Mouse (Mus musculus) right cerebral cortex, adult 2 months (tissue): ENCODE results near the gene Camta1.
A peak's percentile ranks its signal among the peaks of the same experiment; 100 is the strongest.

Source experiments
- DNase-seq, 2 experiments: peaks; one replicate each; pipeline ENCODE4 v3.0.0; 2021 to 2022; ENCODE audit warnings: low spot score in 2 of 2

Gene Camta1

DNA sequence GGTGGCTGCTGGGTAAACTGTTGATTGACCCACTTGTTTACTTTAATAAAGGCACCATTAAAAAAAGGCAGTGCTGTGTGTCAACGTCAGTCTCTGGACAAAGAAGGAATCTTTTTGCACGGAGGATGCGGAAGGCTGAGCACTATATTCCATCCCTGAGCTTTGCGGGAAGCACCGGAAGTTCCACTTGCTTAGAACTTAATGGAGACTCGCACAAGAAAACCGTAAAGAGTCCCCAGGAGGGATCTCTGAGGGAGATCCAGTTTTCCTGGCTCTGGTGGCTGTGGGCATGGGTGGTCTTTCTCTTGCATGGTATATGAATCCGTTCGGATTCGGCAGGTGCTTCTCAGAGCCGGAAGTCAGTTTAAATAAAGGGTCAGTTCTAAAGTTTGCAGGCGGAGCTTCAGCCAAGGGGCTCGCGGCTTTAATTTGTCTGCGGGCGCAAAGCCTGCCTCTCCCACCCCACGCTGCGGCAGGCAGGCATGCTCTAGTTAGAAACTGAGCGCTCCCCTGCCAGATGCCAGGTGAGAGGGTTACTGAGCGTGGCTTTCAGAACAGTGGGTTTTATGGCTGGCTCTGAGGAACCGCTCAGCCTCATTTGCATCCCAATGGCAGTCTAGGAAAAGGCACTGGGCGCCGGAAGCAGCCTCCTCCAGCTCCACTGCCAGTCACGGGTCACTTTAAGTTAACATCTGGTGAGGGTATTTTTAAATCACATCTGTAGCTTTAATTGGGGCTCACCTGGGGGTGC lies 474.8 kb downstream of the Camta1 start:
- peak; percentile 4 to 20 for DNase-seq

DNA sequence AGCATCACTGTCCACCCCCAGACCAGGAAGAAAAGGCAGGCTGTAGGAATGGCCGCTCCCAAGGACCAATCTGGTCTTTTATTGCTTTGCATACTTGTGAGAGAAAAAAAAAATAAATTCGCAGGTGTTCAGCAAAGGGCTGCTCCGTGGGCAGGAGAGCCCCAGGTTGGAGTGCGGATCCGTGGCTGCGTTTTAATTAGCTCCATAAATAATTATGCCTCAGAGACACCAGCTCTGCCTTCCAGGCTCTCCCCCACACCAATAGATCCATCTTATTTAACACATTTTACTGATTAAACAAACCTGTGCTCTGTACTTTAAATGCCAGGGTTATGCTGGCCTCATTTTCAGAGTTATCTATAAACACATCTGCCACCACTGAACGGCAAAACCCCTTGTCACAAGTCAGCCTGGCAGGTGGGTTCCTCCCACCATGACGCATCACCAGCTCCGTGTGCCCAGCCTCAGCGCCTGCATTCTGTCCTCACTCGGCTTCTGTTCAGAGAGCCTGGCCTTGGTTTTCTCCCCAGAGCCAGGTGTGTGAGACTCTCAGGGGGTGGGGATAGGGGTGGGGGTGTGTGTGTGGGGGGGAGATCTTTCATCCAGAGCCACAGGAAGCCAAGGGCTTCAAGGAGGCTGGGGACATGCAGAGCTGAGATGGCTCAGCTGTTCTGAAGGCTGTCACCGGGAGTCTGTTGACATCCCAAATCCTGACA lies 475.5 kb downstream of the Camta1 start:
- DNase-seq = peak; percentile 12 to 33

DNA sequence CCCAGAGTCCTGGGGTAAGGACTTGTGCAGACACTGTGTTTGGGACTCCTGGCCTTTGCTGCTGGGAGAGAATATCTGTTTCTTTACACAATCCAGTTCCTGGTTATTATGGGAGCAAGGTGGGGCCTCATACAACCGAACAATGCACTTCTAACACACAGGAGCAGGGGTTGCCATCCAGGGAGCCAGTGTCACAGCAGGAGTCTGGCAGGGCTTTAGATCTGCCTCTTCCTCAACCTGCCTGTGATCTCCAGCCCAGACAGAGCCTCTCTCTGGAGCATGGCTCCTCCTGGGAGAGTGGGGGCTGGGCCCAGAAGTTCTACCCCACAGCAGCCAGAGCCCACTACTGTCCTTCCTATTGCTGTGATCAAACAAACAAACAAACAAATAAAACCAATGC lies 483.9 kb downstream of the Camta1 start:
- DNase-seq = no peak

DNA sequence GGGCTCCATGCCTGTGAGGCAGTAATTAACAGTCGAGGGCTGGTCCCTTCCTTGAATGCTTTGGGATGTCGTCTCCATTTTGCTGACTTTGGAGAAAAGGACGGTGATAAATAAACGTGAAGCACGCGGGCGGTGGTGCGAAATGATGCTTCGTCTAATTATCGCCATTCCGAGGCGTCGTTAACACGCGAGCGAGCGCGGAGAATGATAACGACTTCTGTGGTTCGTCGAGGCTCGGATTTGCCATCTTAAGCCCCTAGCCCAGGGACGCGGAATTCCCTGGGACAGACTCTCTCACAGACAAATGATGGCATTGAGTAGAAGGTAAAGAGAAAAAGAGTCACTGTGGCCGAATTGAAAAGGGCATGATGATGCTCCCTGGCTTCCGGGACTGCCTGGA lies 485.4 kb downstream of the Camta1 start:
- no peak for DNase-seq

DNA sequence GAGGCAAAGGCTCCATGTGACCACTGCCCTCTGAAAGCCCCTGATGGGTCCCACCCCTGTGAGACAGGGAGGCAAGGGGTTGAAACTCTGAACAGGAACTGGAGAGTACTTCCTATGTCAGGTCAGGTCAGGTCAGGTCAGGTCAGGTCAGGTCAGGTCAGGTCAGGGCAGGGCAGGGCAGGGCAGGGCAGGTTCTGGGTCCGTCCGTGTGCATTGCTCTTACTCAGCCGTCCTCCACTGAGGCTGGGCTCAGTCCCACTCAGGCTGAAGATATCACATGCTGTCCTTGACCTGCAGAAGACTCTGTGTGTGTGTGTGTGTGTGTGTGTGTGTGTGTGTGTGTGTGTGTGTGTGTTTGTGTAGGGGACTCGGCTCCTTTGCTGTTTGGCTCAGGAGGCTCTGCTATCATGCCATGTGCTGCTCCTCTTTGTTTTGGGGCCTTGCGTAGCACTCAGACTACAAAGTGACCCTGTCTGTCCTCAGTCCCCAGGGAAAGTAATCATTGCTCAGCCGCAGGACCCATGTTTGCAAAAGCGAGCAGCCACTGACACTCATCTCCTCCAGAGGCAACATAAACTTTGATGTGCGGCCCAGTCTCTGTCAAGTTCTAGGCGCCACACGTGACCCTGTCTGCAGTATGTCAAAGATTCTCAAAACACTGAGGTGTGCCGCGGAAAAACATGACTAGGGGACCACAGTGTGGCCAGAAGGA lies 488.7 kb downstream of the Camta1 start:
- no peak for DNase-seq

DNA sequence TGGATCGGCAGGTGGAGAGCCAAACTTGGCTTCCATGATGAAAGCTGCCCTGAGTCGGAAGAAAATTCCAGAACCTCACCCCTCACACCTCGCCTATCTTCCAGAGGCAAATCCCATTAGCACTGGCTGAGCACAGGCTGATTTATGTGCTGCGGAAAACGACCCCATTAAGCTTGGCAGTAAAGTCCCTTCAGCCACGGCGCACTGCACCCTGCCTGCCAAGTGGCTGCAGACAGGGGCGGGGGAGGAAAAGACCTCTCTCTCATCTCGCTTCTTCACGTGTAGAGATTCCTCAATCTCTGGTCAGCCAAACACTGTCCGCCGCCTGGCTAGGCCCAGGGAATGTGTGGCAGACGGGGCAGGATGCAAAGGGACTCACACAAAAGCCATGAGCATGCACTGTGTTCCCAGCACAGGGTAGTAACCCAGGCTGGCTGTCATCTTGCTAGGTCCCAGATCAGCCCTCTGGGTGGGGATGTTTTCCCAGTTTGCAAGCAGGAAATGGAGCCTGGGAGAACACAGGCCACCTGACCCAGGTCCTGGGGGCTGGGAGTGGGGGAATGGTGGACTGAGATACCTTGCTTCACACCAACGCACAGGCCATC lies 494.6 kb downstream of the Camta1 start:
- DNase-seq = no peak

DNA sequence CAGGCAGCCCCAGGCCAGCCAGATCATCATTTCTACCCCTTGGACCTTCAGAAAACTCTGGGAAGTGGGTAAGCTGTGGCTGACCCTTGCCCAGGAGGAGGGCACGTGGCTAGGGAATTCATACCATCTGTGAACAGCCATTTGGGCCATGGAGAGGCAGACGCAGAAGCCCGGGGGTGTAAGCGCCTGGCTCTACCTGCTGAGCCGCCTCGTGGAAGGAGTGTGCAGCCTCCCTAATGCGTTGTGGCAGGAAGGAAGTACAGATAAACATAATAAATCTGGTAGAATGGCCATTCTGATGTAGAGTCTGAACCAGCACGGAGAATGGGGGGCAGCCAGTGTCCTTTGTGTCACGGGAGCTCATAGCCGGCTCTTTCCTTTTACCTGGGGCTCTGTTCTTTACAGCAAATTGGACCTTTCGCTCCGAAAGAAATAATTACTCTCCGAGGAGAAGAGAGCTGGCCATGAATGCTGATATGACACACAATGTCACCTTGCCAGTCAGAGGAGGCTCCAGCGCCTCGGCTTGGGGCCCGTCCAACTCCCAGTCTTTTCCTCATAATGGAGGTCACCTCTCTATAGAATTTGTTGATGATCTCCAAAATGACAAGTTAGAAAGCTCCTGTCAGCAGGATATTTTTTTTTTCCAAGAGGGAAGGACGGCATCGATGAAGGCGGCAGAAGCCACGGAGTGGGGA lies 500.6 kb downstream of the Camta1 start:
- DNase-seq = no peak

DNA sequence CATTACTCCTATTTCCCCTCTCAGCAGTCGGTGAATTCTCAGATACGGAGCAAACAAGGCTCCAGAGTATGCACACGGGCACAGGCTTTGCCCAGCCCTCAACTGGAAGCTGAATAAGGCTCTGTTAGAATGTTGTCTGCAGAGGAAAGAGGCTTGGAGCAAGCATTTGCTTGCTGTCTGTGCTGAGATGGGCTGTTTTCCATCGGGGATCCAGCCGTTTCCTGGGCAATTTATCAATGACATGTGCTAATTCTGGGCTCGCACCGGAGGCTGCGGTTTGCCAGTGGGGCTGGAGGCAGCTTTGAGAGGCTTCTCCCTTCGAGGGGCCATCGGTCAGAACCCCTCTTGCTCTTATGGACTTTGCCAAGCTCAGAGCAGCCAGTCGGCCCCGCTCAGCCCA lies 506.2 kb downstream of the Camta1 start:
- peak in 1 of 2 experiments; percentile 12 for DNase-seq

DNA sequence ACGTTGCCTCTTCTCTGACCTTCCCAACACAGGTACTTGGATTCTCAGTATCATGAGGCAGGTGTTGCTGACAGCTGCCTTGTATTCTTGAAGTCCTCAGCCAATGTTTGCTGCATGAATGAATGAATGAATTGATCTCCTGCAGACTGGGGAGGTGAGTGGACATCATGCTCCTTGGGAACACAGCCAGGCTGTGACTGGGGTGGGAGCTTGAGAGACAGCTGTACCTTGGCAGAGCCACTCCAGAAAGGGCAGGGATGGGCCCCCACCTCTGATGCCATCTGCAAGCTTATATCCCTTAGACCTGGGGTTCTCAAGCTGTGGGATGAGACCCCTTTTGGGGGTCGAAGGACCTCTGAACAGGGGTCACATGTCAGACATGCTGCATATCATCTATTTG lies 508.9 kb downstream of the Camta1 start:
- DNase-seq = no peak

DNA sequence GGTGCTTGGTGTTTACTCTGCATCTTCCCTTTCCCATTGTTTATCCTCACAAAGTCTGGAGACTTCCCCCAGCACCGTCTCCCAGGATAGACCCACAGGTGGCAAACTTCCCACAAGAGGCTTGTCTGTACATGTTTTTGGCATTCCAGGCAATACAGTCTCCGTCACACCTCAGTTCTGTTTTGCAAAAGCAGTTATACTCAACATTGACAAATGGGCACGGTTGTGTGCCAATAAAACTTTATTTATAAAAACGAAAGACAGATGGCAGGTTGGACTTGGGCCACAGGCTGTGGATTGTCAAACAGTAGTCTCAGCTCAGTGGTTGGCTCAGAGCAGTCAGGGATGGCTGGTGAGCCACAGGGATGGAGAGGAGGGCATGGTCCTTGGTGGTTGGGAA lies 509.4 kb downstream of the Camta1 start:
- DNase-seq = no peak

DNA sequence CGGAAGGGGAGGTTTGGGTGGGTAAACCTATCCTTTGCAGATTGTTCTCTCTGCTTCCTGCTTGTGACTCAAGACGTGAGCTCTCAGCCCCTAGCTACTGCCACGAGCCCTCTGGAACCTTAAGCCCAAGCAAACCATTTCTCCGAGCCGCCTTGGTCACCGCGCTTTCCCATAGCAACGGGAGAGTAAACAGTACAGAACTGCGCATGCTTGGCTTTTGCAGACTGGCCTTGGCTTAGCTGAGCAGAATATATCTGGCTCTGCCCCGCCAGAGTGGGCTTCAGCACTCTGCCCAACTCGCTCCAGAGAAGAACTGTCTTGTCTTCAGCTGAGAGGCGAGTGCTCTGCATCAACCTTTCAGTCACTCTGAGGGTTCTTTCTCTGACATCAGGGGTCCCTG lies 509.9 kb downstream of the Camta1 start:
- peak; percentile 10 to 33 for DNase-seq

DNA sequence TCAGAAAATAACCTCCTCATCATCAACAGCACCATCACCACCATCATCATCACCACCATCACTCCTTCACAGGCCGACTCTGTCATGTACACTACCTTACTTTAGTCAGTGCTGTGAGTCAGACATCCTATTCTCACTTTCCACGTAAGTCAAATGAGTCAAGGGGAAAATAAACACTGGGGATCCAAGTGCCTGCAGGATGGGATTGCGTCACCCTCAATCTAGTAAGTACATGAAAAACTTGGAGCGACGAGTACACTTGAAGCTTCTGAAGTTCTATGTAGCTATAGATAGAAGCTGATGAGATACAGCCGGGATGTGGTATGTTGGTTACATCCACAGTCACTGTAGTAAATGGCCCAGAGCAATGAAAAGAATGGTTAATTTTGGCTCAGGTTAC lies 514.1 kb downstream of the Camta1 start:
- no peak for DNase-seq

DNA sequence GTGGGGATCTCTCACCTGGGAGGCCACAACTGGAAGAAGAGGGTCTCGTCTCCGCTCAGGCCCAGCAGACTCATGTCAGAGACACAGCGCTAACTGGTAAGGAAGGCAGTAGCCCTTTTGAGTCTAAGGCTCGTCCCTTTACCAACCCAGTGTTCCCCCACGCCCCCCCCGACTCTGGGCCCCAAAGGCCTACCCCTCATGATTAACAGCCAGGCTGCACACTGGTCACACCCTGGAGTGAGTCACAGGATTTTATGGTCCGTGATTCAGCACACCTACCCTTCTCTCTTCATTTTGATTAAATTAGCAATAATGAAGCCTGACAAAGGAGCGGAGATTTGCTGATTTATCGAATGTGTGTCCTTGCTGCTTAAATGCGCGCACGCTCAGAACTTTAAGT lies 515.0 kb downstream of the Camta1 start:
- DNase-seq = no peak

DNA sequence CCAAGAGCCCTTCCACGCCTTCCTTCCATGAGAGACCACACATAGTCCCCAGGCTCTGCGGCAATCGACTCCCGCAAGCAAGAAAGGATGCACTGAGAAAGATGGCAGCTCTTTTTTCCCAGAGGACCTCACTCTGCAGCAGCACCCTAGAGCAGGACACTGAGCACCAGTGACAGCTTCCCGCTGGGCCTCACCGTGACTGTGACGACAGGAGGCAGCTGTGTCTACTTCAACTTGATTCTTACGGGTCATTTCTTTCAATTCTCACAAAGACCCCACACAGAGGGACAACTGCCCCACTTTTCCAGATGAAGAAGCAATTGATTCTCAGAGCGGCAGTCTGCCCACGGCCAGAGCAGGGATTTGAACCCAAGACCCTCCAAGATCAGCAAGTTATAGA lies 516.9 kb downstream of the Camta1 start:
- no peak for DNase-seq

DNA sequence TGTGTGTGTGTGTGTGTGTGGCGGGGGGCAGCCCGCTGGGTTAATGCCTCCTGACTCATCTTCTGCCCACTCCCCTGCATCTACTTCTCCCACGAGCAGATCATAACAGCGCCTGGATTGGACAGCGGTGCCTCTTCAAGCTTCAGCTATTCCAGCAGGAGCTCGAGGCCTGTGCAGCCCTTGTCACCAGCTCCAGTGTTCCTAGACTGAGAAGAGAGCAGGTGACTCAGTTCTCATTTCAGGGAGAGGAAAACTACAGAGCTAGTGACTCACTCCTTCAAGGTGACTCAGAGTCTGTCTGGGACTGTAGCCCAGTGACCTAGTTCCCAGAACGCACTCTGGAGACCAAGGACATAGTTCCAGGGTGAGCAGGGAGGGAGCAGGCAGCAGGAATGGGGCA lies 522.3 kb downstream of the Camta1 start:
- peak; percentile 64 to 69 for DNase-seq

DNA sequence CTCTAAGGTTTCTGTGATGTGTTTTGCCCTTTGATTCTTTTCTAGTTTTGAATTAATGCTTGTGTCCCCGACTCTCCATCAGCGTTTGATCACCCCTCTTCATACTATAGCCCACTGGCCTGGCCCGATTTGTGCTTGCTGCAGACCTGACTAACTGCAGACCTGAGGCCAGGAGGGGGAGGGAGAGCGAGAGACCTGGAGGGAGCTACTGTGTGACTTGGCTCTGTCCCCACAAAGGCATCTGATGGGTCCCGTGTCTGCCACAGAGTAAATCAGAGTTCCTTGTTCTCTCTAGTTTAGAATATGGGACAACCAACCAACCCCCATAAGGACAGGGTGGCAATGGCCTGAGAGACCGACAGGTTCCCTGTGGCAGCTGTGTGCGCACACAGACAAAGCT lies 522.7 kb downstream of the Camta1 start:
- DNase-seq = peak in 1 of 2 experiments; percentile 3

DNA sequence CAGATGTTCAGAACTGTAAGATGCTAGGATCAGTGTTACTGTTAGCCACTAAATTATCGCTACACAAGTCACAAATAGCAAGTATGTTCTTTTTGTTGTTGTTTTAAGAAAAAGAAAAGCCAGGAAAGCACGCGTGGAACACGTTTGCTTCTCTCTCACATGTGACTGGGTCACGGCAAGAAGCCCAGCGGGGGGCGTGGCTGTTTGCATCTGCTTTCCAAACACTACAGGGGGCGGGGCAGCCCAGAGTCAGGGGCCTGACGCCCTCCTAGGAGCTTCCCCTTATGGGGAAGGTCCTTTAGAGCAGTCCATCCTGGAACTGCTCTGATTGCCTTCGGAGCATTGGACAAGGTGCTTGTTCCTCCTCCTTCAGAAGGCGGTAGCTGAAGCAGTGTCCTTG lies 524.1 kb downstream of the Camta1 start:
- DNase-seq = no peak

DNA sequence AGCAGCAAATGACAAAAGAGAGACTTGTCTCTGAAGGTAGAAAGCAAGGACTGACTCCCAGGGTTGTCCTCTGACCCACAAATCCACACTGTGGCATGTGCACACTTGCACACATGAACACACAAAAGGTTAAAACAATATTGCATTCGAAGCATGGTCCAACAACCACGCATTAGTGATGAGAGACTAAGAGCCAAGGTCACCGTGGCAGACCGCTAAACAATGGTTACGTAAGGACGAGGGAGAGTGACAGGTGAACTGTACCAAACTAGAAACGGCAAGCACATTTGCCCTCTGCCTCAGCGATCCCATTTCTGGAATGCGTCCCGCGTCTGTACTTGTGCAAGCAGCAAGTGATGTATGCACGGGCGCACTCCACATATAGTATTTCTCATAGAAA lies 525.3 kb downstream of the Camta1 start:
- DNase-seq = no peak

DNA sequence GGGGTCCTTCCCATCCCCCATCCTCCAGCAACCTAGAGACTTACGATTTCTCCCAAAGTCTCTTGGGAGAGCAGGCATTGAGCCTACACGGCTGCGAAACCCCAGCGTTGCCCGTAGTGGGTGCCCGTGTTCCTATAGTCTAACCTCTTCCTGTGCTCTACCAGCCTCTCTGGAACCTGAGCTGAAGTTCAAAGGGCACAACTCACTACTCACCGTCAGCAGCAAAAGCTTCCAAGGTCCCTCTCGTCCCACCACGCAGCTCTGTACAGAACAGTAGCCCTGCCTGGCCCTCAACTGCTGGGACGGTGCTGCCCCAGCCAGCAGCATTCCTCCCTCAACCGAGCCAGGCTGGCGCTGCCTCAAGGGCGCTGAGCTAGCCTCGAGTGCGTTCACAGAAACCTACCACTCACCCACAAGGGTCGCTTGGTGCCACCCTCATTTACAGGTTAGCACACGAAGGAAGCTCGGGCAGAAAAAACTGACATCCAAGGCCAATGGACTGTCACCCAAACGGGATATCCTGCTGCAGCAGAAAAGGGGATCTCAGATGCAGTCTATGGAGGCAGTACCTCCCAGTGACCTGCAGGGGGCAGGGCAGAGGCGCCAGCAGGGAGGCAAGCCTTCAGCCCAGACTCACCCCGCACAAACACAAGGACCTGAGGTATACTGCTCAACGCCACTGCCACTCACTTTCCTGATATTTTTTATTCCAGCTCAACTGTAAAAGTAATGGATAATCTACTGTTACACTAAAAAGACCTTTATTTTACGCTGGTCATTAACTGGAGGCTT lies 526.5 kb downstream of the Camta1 start:
- DNase-seq = peak; percentile 34 to 48

DNA sequence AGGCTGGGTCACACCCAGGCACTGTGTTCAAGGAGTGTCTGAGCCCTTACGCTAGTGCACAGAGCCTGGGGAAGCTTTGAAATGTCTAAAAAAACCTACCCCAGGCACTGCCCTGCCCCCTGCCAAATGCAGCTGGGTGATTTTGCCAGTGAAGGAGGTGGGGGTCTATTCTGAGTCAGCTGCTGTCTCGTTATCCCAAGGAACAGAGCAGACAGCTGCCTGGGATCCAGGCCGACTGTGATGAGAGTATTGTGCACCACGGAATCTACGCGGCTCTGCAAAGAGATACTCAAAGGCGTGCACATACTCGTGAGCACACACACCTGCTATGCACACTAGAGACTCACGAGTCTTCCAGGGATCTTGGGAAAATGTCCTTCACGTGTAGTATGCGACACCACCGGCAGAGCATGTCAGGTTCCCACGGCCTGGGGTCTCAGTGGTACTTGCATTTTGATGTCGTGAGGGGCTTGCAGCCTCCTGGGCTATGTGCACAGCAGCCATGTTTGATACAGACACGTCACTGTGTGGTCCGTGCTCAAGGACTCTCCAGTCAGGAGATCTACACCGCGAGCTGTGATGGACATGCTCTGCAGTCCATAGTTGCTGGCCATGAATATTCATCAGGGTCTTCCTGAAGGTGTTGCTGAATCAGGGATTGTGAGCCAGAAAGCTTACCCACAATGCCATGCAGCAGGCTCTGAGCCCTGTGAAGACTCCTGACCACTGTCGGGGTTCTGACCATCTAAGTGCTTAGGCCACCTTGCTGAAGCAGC lies 529.4 kb downstream of the Camta1 start:
- no peak for DNase-seq
